Mouse (Mus musculus): ENCODE measurements at regions not wholly inside any gene's neighbourhood (a gene's known extent, or its start where the extent isn't known, plus 50 kb on each side); places are given as distances from the start of the nearest gene placed in this dataset.

DNA sequence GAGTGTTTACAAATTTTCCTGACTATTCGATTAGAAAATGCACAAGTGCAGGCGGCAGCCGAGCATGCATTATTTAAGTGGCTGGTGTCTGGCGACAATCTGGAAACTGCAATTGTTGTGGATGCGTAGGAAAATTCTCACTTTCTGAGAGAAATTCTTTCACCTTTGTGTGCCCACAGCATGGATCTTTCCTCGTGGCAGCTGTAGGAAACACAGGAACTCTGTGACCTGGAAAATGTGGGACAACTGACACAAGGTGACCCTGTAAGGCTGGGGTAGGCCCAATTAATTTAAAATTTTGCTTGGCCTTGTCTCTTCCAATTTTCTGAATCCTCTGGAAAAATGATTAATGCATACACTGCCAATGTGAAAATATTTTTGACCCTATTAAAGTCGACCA lies 478.7 kb upstream of the Nr2f1 start:
- DNase-seq (ENCODE audit: low spot score): no peak
- WGBS: 72% methylated on average over 7 of the region's 7 CpGs
- ATAC-seq (ENCODE audit: low FRiP score, low read depth): no peak

DNA sequence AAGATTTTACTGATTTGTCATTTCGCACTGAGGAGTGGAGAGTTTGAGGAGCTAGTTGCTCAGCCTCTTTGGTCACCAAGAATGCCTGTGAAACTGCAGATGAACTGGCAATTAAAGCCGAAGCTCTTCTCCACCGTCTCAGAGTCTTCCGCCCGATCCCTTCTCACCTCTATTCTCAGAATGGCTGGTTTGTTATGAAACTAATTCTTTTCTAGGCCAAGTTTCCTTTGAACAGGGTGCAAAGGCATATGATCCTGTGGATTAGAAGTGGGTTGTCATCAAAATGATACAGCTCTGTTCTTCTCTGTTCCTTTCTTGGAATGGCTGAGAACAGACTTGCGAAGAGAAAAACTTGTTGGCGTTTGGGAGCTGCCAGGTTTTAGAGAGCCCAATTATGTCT lies 458.7 kb upstream of the Nr2f1 start:
- DNase-seq (ENCODE audit: low spot score): no peak
- 83% methylated on average over 7 of the region's 7 CpGs for WGBS
- H3K9ac ChIP-seq (ENCODE audit: low read depth, low read length, severe bottlenecking): no peak overlapping the region
- H3K4me2 ChIP-seq (replicated peaks; ENCODE audit: low read depth, low read length, severe bottlenecking): no peak overlapping the region
- ATAC-seq (ENCODE audit: low FRiP score, low read depth): no peak
- no peaks in the 10 kb centered on the region for H3K9me3 ChIP-seq (ENCODE audit: control insufficient read depth, low read length)
- H3K27ac ChIP-seq (replicated peaks; ENCODE audit: low read depth, low read length): no peak overlapping the region
- TF ChIP-seq POLR2A (IDR thresholded peaks at IDR 0.05; ENCODE audit: borderline replicate concordance, extremely low read depth, insufficient read depth, insufficient read length): no peak
- no peaks in the 10 kb centered on the region for H3K4me1 ChIP-seq (ENCODE audit: control insufficient read depth, insufficient read depth, low read length)
- no peaks in the 10 kb centered on the region for H3K27me3 ChIP-seq (ENCODE audit: control insufficient read depth, insufficient read depth, low read length)
- no peaks in the 10 kb centered on the region for H3K36me3 ChIP-seq (ENCODE audit: control insufficient read depth, insufficient read depth, low read length)
- no peak overlapping the region for H3K4me3 ChIP-seq (replicated peaks; ENCODE audit: low read length)

More for the DNA sequence above, 478.7 kb upstream of the Nr2f1 start:
- Histone ChIP-seq H3K27me3 (ENCODE audit: control insufficient read depth, insufficient read depth, low read length) (no peaks in the 10 kb centered on the region), H3K9ac (ENCODE audit: low read depth, low read length, severe bottlenecking) (no peak overlapping the region), H3K4me2 (replicated peaks; ENCODE audit: low read depth, low read length, severe bottlenecking) (no peak overlapping the region), H3K36me3 (ENCODE audit: control insufficient read depth, insufficient read depth, low read length) (no peaks in the 10 kb centered on the region), H3K4me1 (ENCODE audit: control insufficient read depth, insufficient read depth, low read length) (no peaks in the 10 kb centered on the region), H3K27ac (replicated peaks; ENCODE audit: low read depth, low read length) (no peak overlapping the region), H3K9me3 (ENCODE audit: control insufficient read depth, low read length) (no peaks in the 10 kb centered on the region), H3K4me3 (replicated peaks; ENCODE audit: low read length) (no peak overlapping the region)
- TF ChIP-seq POLR2A (IDR thresholded peaks at IDR 0.05; ENCODE audit: borderline replicate concordance, extremely low read depth, insufficient read depth, insufficient read length): no peak

DNA sequence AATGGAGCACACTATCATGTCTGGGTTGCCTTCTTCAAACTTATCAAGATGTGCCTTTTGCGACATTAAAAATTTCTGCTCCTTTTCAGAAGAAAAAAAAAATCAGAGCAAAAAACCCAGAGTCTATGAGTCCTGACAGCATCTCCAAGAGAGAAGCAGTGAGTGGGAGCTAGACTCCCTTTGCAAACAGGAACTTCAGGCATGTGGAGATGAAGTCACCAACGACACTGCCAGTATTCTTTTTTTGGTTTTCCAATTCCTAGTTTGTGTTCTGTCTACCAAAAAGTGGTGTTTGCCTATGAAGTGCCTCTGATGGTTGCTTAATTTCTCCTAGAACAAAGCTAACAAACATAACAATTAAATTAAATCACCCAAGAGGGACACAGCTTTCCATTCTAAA lies 457.2 kb upstream of the Nr2f1 start:
- Histone ChIP-seq H3K9me3 (ENCODE audit: control insufficient read depth, low read length) (no peaks in the 10 kb centered on the region), H3K4me3 (replicated peaks; ENCODE audit: low read length) (no peak overlapping the region), H3K9ac (ENCODE audit: low read depth, low read length, severe bottlenecking) (no peak overlapping the region), H3K4me2 (replicated peaks; ENCODE audit: low read depth, low read length, severe bottlenecking) (no peak overlapping the region), H3K27me3 (ENCODE audit: control insufficient read depth, insufficient read depth, low read length) (no peaks in the 10 kb centered on the region), H3K27ac (replicated peaks; ENCODE audit: low read depth, low read length) (no peak overlapping the region), H3K4me1 (ENCODE audit: control insufficient read depth, insufficient read depth, low read length) (no peaks in the 10 kb centered on the region), H3K36me3 (ENCODE audit: control insufficient read depth, insufficient read depth, low read length) (no peaks in the 10 kb centered on the region)
- TF ChIP-seq POLR2A (IDR thresholded peaks at IDR 0.05; ENCODE audit: borderline replicate concordance, extremely low read depth, insufficient read depth, insufficient read length): no peak
- WGBS: 86% methylated on average over 2 of the region's 2 CpGs
- ATAC-seq (ENCODE audit: low FRiP score, low read depth) (no peak), DNase-seq (ENCODE audit: low spot score) (no peak)

DNA sequence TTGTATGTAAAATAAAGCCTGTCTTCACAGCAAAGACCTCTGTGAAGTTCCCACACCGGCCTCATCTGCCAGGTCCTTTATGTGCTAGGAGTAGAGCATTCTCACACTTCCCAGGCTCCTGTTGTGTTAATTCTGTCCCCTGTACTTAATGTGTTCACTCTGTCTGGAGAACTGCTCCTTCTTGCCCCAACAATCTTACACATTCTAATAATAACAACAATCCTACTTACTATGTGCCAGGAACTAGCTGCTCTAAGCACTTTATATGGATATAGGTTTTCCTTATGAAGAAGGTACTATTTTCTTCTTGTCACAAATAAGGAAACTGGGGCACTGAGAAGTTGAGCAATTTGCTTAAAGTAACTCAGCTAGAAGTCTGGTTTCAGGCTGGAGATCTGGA lies 456.6 kb upstream of the Nr2f1 start:
- Histone ChIP-seq H3K27me3 (ENCODE audit: control insufficient read depth, insufficient read depth, low read length) (no peaks in the 10 kb centered on the region), H3K36me3 (ENCODE audit: control insufficient read depth, insufficient read depth, low read length) (no peaks in the 10 kb centered on the region), H3K27ac (replicated peaks; ENCODE audit: low read depth, low read length) (no peak overlapping the region), H3K4me2 (replicated peaks; ENCODE audit: low read depth, low read length, severe bottlenecking) (no peak overlapping the region), H3K9me3 (ENCODE audit: control insufficient read depth, low read length) (no peaks in the 10 kb centered on the region), H3K4me3 (replicated peaks; ENCODE audit: low read length) (no peak overlapping the region), H3K9ac (ENCODE audit: low read depth, low read length, severe bottlenecking) (no peak overlapping the region), H3K4me1 (ENCODE audit: control insufficient read depth, insufficient read depth, low read length) (no peaks in the 10 kb centered on the region)
- TF ChIP-seq POLR2A (IDR thresholded peaks at IDR 0.05; ENCODE audit: borderline replicate concordance, extremely low read depth, insufficient read depth, insufficient read length): no peak
- no peak for DNase-seq (ENCODE audit: low spot score)
- ATAC-seq (ENCODE audit: low FRiP score, low read depth): no peak
- WGBS: 67% methylated on average over 1 of the region's 1 CpGs

DNA sequence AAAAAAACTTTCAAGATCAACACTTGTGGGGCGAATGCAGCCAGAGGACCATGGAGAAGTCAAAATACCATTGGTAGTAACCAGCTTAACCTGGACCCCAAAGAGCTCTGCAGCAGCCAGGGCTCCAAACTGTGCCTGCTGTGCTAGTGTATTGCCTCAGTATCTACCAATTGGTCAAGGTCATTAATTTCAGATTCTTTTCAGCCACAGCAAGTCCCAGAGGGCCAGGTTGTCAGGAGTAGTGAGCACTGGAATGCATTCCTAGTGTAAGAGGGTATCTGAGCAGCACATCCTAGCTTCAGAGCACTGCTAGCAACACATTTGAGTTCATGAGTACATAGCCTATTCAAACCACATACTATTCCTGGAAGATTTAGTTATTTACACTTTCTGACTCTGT lies 451.3 kb upstream of the Nr2f1 start:
- TF ChIP-seq POLR2A (IDR thresholded peaks at IDR 0.05; ENCODE audit: borderline replicate concordance, extremely low read depth, insufficient read depth, insufficient read length): no peak
- 74% methylated on average over 1 of the region's 1 CpGs for WGBS
- Histone ChIP-seq H3K4me3 (replicated peaks; ENCODE audit: low read length) (no peak overlapping the region), H3K27me3 (ENCODE audit: control insufficient read depth, insufficient read depth, low read length) (no peaks in the 10 kb centered on the region), H3K9me3 (ENCODE audit: control insufficient read depth, low read length) (no peaks in the 10 kb centered on the region), H3K9ac (ENCODE audit: low read depth, low read length, severe bottlenecking) (no peak overlapping the region), H3K4me2 (replicated peaks; ENCODE audit: low read depth, low read length, severe bottlenecking) (no peak overlapping the region), H3K4me1 (ENCODE audit: control insufficient read depth, insufficient read depth, low read length) (no peaks in the 10 kb centered on the region), H3K27ac (replicated peaks; ENCODE audit: low read depth, low read length) (no peak overlapping the region), H3K36me3 (ENCODE audit: control insufficient read depth, insufficient read depth, low read length) (no peaks in the 10 kb centered on the region)
- DNase-seq (ENCODE audit: low spot score): no peak
- ATAC-seq (ENCODE audit: low FRiP score, low read depth): no peak

DNA sequence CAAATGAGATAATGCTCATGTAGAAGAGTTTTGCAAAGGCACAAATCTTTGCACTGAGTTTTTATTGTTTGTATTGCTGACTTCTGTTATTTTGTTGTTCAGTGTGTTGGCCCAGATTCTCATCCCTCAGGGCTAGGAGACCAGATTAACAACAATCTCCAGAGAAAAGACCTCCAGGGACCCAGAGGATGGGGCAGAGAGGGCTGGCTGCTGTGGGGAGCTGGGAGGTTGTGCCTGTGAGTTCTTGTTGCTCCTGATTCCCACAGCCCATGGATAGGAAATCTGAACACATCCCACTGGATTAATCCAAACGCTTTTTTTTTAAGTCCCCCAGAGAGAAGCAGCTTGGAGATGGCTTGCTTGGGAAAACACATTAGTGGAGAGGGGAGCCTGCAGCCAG lies 445.0 kb upstream of the Nr2f1 start:
- H3K27me3 ChIP-seq (ENCODE audit: control insufficient read depth, insufficient read depth, low read length): no peaks in the 10 kb centered on the region
- H3K4me2 ChIP-seq (replicated peaks; ENCODE audit: low read depth, low read length, severe bottlenecking): no peak overlapping the region
- H3K9ac ChIP-seq (ENCODE audit: low read depth, low read length, severe bottlenecking): no peak overlapping the region
- H3K4me3 ChIP-seq (replicated peaks; ENCODE audit: low read length): no peak overlapping the region
- TF ChIP-seq POLR2A (IDR thresholded peaks at IDR 0.05; ENCODE audit: borderline replicate concordance, extremely low read depth, insufficient read depth, insufficient read length): no peak
- H3K9me3 ChIP-seq (ENCODE audit: control insufficient read depth, low read length): no peaks in the 10 kb centered on the region
- DNase-seq (ENCODE audit: low spot score) (no peak), ATAC-seq (ENCODE audit: low FRiP score, low read depth) (no peak)
- H3K4me1 ChIP-seq (ENCODE audit: control insufficient read depth, insufficient read depth, low read length): no peaks in the 10 kb centered on the region
- H3K27ac ChIP-seq (replicated peaks; ENCODE audit: low read depth, low read length): no peak overlapping the region
- 26% methylated on average over 1 of the region's 1 CpGs for WGBS
- H3K36me3 ChIP-seq (ENCODE audit: control insufficient read depth, insufficient read depth, low read length): no peaks in the 10 kb centered on the region

All from limb, embryonic 14.5 days (tissue).